Mouse (Mus musculus): ENCODE data around the gene Bnc2.

DNA sequence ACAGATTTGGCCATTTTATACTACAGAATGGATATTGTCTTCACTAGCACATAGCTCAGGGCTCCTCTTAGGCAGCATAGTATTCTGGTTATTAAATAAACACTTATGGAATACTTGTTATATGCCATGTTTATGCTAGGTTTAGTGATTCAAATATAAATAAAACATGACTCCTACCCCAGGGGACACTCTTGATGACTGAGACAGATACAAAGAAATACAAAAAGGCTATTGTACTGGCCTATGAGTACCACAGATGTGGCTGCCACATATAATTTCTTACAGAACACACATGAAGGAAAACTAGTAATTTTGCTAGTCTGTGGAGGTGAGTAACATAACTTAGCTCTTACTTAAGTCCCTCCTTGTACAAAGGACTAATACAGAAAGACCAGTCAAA lies 28.5 kb downstream of the Bnc2 start:
- no peak for TF ChIP-seq POLR2A (IDR thresholded peaks at IDR 0.05; ENCODE audit: control insufficient read depth, extremely low read depth, insufficient read depth, low read length, poor library complexity)
- TF ChIP-seq CTCF (IDR thresholded peaks at IDR 0.05; ENCODE audit: borderline replicate concordance, control insufficient read depth, extremely low read depth, insufficient read depth, low read length, poor library complexity), result no peak

All from thymus, adult 2 months (tissue).